Mouse (Mus musculus): ENCODE results near the gene Dmac2.

Dmac2 gene

GRCm38 (mm10) chr7:25615706-25616011, 3.6 kb upstream of the Dmac2 start, which contains the start of gene Erich4:
Gene Erich4 (minus strand): TSS chr7:25615892.
- no peak for DNase-seq (ENCODE audit: extremely low spot score, low spot score)

DNA sequence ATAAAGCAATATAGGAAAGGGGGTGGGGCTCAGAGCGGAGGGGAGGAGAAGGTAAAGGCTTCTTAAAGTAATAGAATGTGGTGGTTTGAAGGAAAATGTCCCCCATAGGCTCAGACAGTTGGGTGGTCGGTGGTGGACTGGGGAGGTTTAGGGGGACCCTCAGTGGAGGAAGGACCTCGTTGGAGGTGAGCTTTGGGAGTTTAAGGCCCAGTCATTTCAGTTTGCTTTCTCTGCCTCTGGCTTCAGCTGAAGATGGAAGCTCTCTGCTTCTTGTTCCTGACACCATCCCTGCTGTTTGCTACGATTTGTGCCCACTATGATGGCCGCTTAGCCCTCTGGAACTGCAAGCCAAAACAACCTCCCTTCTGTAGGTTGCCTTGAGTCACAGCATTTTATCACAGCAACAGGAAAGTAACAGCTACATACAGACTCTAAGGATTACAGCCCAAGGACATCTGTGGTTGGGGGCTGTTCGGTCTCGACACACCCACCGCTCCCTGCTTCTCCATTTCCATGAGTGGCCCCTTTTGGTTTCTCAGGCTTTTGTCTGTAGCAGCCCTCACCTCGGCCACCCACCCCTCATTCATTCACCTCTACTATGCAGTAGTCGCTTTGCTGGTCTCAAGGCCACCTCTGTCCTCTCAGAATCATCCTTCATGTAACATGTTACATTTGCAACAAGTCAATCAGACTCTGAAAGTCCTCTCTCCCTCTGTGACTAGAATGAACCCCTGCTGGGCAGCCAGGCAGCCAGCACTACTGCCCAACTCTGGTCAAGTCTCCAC, 1.6 kb upstream of the Dmac2 start:
- DNase-seq (ENCODE audit: extremely low spot score, low spot score), result no peak

GRCm38 (mm10) chr7:25619722-25619991, 443 bp downstream of the Dmac2 start:
- no peak for DNase-seq (ENCODE audit: extremely low spot score, low spot score)

DNA sequence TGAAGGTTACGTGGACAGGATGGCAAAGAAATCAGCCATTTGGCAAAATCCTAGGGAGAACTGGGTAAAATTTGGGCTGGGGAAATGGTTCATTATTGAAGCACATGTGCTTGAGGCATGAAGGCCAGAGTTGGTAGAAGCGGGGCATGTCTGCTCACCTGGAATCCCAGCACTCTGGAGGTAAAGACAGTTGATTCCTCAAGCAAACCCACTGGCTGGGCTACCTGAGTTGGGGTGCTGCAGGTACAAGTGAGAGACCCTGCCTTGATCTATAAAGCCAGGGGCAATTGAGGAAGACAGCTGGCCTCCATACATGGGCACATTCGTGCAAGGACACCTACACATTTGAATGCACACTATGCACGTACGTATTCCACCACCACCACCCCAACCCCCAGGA, 887 bp downstream of the Dmac2 start:
- DNase-seq (ENCODE audit: extremely low spot score, low spot score), result no peak

- DNase-seq (ENCODE audit: extremely low spot score, low spot score), result no peak
Observed at GRCm38 (mm10) chr7:25620751-25621150, 1.5 kb downstream of the Dmac2 start.

GRCm38 (mm10) chr7:25623857-25624370, 4.7 kb downstream of the Dmac2 start:
- DNase-seq (ENCODE audit: extremely low spot score, low spot score), result no peak

DNA sequence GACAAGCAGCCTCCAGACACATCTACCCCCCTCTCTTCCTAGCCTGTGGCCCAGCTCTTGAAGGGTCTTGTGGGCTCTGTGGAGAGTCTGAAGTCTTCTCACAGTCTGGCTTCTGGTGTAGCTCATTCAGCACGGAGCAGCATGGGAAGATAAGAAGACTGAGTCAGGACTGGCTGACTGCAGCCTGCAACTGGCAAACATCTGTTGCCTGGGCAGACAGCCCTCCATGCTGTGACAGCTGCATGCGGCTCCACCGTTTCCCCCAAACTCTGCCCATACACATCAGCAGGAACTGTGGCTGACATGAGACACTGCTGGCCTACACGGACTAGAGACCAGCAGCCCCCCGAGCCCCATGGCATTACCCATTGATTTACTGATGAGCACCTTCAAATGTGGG, 5.6 kb downstream of the Dmac2 start:
- no peak for DNase-seq (ENCODE audit: extremely low spot score, low spot score)

- DNase-seq (ENCODE audit: extremely low spot score, low spot score), result no peak
Observed at GRCm38 (mm10) chr7:25625594-25626250, 6.5 kb downstream of the Dmac2 start.

DNA sequence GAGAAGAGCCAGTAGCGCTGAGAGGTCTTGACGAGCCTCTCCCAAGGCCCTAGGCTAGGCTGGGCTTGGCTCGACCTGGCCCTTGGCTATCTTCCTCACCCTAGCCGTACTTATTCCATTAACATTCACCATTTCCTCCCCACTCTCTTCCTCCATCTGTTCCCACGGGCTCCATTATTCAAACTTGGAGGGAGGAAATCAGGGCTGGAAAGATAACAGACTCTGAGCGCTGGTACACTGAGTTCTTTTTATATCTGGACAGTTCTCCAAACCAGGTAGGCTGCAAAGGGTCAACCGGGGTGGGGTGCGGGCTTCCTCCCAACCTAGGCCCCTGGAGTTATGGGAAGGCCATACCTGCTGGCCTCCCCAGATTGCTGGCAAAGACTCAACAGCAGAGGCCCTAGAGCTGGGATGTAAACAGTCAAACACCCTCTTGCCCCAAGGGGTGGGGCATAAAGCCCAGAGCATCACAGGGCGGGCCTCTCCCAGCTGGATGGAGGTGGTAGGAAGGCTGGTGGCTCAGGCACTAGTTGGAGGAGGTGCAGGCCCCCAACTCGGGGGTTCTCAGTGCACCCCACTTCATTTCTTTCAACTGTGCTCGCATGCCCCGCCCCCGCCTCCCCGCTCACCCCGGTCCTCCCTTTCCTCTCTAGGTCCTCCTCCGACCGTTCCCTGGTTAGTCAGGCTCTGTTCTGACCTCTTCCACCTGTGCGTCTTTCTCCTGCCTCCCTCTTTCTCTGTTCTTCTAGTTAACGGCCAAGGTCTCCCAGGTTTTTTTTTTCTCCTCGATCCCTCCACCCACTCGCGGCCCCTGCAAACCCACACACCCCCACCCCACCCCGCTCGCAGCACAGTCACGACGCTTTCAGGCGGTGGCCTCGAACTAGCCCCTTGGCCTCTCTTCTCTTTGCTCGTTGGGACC, 7.6 kb downstream of the Dmac2 start, which contains the start of gene B3gnt8:
B3gnt8 (plus strand) TSS at position 146 of the 922 bp plus-strand sequence.
- DNase-seq (ENCODE audit: extremely low spot score, low spot score), result no peak

GRCm38 (mm10) chr7:25627431-25628322, 8.5 kb downstream of the Dmac2 start:
- peak; percentile 54 for DNase-seq (ENCODE audit: extremely low spot score, low spot score)

DNA sequence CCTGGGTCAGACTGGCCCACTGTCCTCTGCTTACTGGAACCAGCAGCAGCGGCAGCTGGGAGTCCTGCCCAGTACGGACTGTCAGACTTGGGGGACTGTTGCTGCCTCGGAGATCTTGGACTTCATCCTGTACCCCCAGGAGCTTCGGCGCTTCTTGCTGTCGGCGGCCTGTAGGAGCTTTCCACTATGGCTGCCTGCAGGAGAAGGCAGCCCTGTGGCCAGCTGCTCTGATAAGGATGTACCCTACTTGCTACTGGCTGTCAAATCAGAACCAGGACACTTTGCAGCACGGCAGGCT, 9.1 kb downstream of the Dmac2 start:
- DNase-seq (ENCODE audit: extremely low spot score, low spot score), result no peak

GRCm38 (mm10) chr7:25632679-25633078, 13.5 kb downstream of the Dmac2 start:
- no peak for DNase-seq (ENCODE audit: extremely low spot score, low spot score)

- no peak for DNase-seq (ENCODE audit: extremely low spot score, low spot score)
Observed at GRCm38 (mm10) chr7:25636373-25636772, 17.2 kb downstream of the Dmac2 start.

- no peak for DNase-seq (ENCODE audit: extremely low spot score, low spot score)
Observed at GRCm38 (mm10) chr7:25637099-25637498, 17.9 kb downstream of the Dmac2 start.

DNA sequence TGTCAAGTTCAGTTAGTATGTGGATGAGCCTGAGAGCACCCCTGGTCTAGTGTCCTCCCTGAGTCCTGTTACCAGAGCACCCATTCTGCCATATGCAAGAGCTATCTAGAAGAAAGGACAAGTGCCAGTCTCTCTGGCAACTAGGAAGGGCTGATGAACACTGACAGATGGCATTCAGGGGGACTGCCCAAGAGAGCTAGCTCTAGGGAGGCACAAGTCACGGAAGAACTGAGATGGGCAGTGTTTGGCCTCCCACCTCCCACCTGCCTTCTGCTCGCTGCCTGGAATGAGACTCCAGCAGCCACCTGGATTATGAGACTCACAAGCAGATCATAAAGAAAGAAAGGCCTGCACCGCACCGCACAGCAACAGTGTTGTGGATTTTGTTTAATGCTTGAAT, 20.5 kb downstream of the Dmac2 start:
- no peak for DNase-seq (ENCODE audit: extremely low spot score, low spot score)

DNA sequence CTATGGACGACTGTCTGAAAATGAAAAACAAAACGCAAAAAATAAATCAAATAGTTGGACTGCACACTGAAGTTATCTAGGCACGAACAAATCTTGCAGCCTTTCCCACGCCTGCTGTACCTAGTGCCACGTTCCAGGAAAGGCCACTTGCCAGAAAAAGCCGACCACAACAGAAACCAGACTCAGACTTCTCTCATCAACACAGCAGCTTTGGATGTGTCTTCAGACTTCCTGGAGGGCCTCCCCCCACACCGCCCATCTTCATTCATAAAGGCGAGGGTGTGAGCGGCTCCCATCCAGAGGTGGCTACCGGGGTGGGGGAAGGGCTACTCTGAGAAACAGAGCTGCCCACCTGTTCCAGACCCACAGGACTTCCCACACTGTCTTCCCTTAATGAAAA, 24.9 kb downstream of the Dmac2 start:
- DNase-seq (ENCODE audit: extremely low spot score, low spot score), result no peak

DNA sequence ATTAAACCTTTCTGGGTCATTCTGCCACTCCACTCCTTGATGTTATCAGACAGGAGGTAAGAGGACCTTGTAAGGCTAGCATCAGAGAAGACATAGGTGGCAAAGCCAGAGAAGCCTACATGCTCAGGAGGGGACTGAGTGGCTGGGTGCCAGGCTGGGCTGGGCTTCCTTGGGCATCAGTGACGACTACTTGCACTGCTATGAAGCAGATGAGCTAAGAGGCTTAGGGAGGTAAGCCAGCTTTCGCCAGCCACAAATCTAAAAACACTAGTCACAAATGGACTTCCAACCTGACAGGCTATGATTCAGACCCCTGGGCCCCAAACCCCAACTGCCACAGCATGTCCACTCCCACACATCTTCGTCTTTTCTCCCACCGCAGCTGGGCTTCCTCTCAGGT, 25.4 kb downstream of the Dmac2 start:
- DNase-seq (ENCODE audit: extremely low spot score, low spot score), result no peak

DNA sequence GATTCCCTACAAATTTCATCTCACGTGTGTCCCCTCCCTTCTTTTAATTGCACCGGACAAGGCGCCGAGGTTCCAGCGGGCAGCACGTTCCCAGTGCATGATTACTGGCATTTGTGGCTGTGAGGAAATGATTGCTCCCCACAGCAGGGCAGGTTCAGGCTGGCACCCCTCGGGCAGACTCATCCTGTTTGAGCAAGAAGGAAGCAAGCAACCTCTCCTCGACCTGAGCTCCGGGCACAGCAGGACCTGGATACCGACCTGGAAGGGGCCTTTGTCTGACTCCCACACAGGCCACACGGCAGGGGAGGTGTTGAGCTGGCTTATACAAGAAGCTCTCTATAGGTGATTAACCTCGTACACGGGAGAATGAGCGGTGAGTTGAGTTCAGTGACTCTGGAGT, 25.9 kb downstream of the Dmac2 start:
- DNase-seq (ENCODE audit: extremely low spot score, low spot score), result no peak

GRCm38 (mm10) chr7:25647574-25648123, 28.4 kb downstream of the Dmac2 start:
- DNase-seq (ENCODE audit: extremely low spot score, low spot score), result no peak

GRCm38 (mm10) chr7:25649839-25650238, 30.6 kb downstream of the Dmac2 start:
- DNase-seq (ENCODE audit: extremely low spot score, low spot score), result no peak

DNA sequence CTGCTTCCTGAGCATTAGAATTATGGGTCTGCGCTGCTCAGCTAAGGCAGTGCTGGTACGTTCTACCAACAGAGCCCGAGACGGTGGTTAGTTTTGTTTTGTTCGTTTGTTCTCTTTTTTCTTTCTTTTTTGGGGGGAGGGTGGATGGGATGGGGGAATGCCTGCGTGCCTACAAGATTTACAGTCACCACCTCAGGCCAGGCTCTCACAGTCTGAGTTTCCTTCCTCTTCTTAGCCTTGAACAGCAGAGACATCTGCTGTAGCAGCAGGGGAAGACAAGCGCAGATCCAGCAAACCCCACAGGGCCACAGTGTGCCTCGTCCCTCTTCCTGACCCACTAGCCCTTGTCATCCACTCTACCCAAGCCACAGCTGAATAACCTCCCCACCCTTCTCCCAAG, 32.1 kb downstream of the Dmac2 start:
- no peak for DNase-seq (ENCODE audit: extremely low spot score, low spot score)
